ENCODE assay signal across 9 mouse cellular contexts in the genomic region with DNA sequence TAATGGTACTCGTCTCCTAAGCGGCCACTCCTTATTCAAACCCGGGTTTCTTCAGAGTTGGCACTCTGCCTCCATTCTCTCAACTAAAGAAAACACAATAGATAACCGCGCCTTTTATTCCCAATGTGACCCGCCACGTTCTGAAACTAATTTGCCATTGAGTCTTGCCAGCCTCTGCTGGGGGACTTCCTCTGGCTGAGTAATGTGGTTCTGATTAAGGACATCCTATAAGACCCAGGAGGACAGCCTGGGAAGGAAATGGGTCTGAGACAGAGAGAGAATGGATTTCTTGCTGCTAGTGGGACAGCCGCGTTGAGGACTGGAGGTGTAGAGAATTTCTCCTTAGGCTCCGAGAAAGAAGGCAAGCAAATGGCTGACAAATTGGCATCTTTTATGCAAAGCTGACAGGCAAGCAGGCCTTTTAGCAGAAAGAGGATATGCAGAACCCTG.
DNase-seq lines count a peak whose midpoint lies in the region; ATAC-seq lines count a peak whose summit lies in the region.
"Had no signal": no experiment of that assay in that cellular context is flagged by ENCODE, and none has a peak within 500 bp of the region (broad histone marks: within the 10 kb centered on the region; RNA-seq: fewer than 3 reads in every experiment).

No protein-coding gene starts in this region.

- 3% methylated on average over 10 of the region's 10 CpGs for WGBS in limb, embryonic 11.5 days
- WGBS in neural tube, embryonic 11.5 days = 4% methylated on average over 10 of the region's 10 CpGs

- H3K27me3 ChIP-seq in limb, embryonic 11.5 days (ENCODE audit: control insufficient read depth, insufficient read depth, low read length) = no peaks in the 10 kb centered on the region
- H3K27me3 ChIP-seq in neural tube, embryonic 11.5 days (ENCODE audit: control insufficient read depth, insufficient read depth, low read length) = peaks cover 5% of the 10 kb centered on the region; the same call in 1 of the 2 replicates
- H3K27me3 ChIP-seq: intestine, embryonic 15.5 days had no signal

- H3K9ac ChIP-seq in limb, embryonic 11.5 days (ENCODE audit: low read length) = no peak overlapping the region
- no peak overlapping the region for H3K9ac ChIP-seq in neural tube, embryonic 11.5 days (ENCODE audit: low read length)
- H3K9ac ChIP-seq: intestine, embryonic 15.5 days had no signal

- H3K4me3 ChIP-seq in limb, embryonic 11.5 days (ENCODE audit: low read depth, low read length) = no peak overlapping the region
- H3K4me3 ChIP-seq in neural tube, embryonic 11.5 days (ENCODE audit: low read depth, low read length) = no peak overlapping the region
- H3K4me3 ChIP-seq: intestine, embryonic 15.5 days had no signal

- no peaks in the 10 kb centered on the region for H3K9me3 ChIP-seq in limb, embryonic 11.5 days (ENCODE audit: control insufficient read depth, low read length)
- H3K9me3 ChIP-seq in neural tube, embryonic 11.5 days (ENCODE audit: control insufficient read depth, low read length) = no peaks in the 10 kb centered on the region
- H3K9me3 ChIP-seq: intestine, embryonic 15.5 days had no signal

- H3K4me1 ChIP-seq in limb, embryonic 11.5 days (ENCODE audit: control insufficient read depth, insufficient read depth, low read length) = peaks cover 12% of the 10 kb centered on the region
- H3K4me1 ChIP-seq in neural tube, embryonic 11.5 days (ENCODE audit: control insufficient read depth, insufficient read depth, low read length) = peaks cover 5% of the 10 kb centered on the region; the same call in 1 of the 2 replicates

- peak; percentile 3 for DNase-seq in adrenal gland, postnatal 10 days
- no peak for DNase-seq in adrenal gland, adult 2 months
- peak; percentile 18 for DNase-seq in heart, adult 8-10 months (ENCODE audit: low spot score)
- DNase-seq in limb, embryonic 11.5 days (ENCODE audit: low spot score) = peak; percentile 62
- peak; percentile 54 for DNase-seq in neural tube, embryonic 11.5 days (ENCODE audit: low spot score)
- DNase-seq in Muller cell, postnatal 12 days (ENCODE audit: inconsistent ontology term) = no peak
- DNase-seq in left cerebral cortex, adult 18-20 months (ENCODE audit: low spot score in 2 of 2) = no peak

- H3K4me2 ChIP-seq in limb, embryonic 11.5 days (ENCODE audit: low read depth, severe bottlenecking) = no peak overlapping the region; the same call in 1 of the 2 replicates
- no peak overlapping the region for H3K4me2 ChIP-seq in neural tube, embryonic 11.5 days (ENCODE audit: low read depth)
- H3K4me2 ChIP-seq: intestine, embryonic 15.5 days had no signal

- ATAC-seq in limb, embryonic 11.5 days (ENCODE audit: insufficient number of reproducible peaks, low FRiP score, low TSS enrichment, low read depth) = no peak
- ATAC-seq in neural tube, embryonic 11.5 days (ENCODE audit: insufficient read depth, low FRiP score, low TSS enrichment) = no peak
- ATAC-seq in granulocyte monocyte progenitor cell, adult 5-6 weeks (replicated peaks; ENCODE audit: poor library complexity, severe bottlenecking) = no peak
- ATAC-seq: intestine, embryonic 15.5 days had no signal

- H3K36me3 ChIP-seq in limb, embryonic 11.5 days (ENCODE audit: control insufficient read depth, insufficient read depth, low read length) = no peaks in the 10 kb centered on the region
- H3K36me3 ChIP-seq in neural tube, embryonic 11.5 days (ENCODE audit: control insufficient read depth, insufficient read depth, low read length) = no peaks in the 10 kb centered on the region
- H3K36me3 ChIP-seq: intestine, embryonic 15.5 days had no signal

- H3K27ac ChIP-seq in limb, embryonic 11.5 days (replicated peaks; ENCODE audit: low read depth, low read length) = peak overlapping the region; percentile 43; the same call in 1 of the 2 replicates
- no peak overlapping the region for H3K27ac ChIP-seq in neural tube, embryonic 11.5 days (ENCODE audit: low read depth, low read length)
- H3K27ac ChIP-seq: intestine, embryonic 15.5 days had no signal

Comparison
In these comparisons a context has a peak if more than half of its experiments do, and no peak if none do; other contexts are left out.
1. DNase-seq: peak in adrenal gland, postnatal 10 days (single experiment), heart, adult 8-10 months (single experiment), limb, embryonic 11.5 days (single experiment) and neural tube, embryonic 11.5 days (single experiment); none in adrenal gland, adult 2 months (single experiment), Muller cell, postnatal 12 days (single experiment) and left cerebral cortex, adult 18-20 months (0 of 2).